Comparison of ENCODE assay signal across 26 mouse cellular contexts in the genomic region with DNA sequence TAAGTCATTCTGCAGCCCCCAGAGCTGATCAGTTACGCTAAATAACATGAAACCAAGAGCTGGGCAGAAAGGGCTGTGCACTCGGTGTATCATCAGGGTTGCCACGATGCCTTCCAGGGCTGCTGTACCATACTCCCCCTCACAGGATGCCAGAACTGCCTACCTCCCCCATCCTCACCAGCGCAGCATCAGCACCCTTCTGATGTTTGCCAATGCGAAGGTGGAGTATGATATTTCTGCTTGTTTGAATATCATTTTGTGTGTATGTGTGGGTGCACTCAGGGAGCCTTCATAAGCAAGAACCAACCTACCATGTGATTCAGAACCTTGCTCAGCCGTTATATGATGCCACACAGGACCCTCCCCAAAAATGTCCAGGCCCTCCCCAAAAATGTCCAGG.
A peak's percentile ranks its signal among the peaks of the same experiment; 100 is the strongest.
DNase-seq lines count a peak whose midpoint lies in the region; ATAC-seq lines count a peak whose summit lies in the region.
"Had no signal": no experiment of that assay in that cellular context is flagged by ENCODE, and none has a peak within 500 bp of the region (broad histone marks: within the 10 kb centered on the region; RNA-seq: fewer than 3 reads in every experiment).

No protein-coding gene starts in this region.

- 83% methylated on average over 6 of the region's 6 CpGs for WGBS in hindbrain, embryonic 14.5 days

- peaks cover 9% of the 10 kb centered on the region for H3K4me1 ChIP-seq in hindbrain, embryonic 14.5 days (replicated peaks; ENCODE audit: control insufficient read depth, insufficient read depth, low read length)
- H3K4me1 ChIP-seq: heart, embryonic 12.5 days; liver, embryonic 12.5 days; neural tube, embryonic 12.5 days had no signal

- ATAC-seq in hindbrain, embryonic 14.5 days (ENCODE audit: low FRiP score): no peak
- ATAC-seq: forebrain, embryonic 16.5 days; inflammation-experienced regulatory T-cells, adult 6 months; liver, embryonic 12.5 days; liver, postnatal 0 days; midbrain, embryonic 16.5 days had no signal

- DNase-seq in layer of hippocampus, adult 18-20 months (ENCODE audit: low spot score in 2 of 2): peak; percentile 51 to 63
- no peak for DNase-seq in layer of hippocampus, postnatal 14 days (ENCODE audit: low spot score in 2 of 2)
- peak; percentile 59 for DNase-seq in right cerebral cortex, adult 18-20 months
- no peak for DNase-seq in right cerebral cortex, postnatal 4 days
- DNase-seq in layer of hippocampus, postnatal 36 days: peak; percentile 24 to 26
- no peak for DNase-seq in hindbrain, embryonic 14.5 days (ENCODE audit: low spot score)
- DNase-seq: adrenal gland, postnatal 25 days; B cell, adult 2 months; cerebellum, adult 18-20 months; cerebellum, postnatal 14 days; heart, adult 2 months; kidney, adult 11 months; kidney, postnatal 14 days; left cerebral cortex, postnatal 4 days; liver, postnatal 0 days; lung, postnatal 36 days had no signal

- H3K27me3 ChIP-seq in hindbrain, embryonic 14.5 days (ENCODE audit: control insufficient read depth, insufficient read depth, low read length): no peaks in the 10 kb centered on the region
- H3K27me3 ChIP-seq: hindbrain, embryonic 15.5 days; neural tube, embryonic 12.5 days had no signal

- H3K9me3 ChIP-seq in hindbrain, embryonic 14.5 days (ENCODE audit: control insufficient read depth, low read length): no peaks in the 10 kb centered on the region
- H3K9me3 ChIP-seq: heart, embryonic 12.5 days; hindbrain, embryonic 15.5 days; liver, embryonic 12.5 days; neural tube, embryonic 12.5 days had no signal

- H3K4me2 ChIP-seq in hindbrain, embryonic 14.5 days (replicated peaks): no peak overlapping the region
- H3K4me2 ChIP-seq: heart, embryonic 12.5 days; hindbrain, embryonic 15.5 days; liver, embryonic 12.5 days; midbrain, embryonic 11.5 days; neural tube, embryonic 12.5 days had no signal

- no peaks in the 10 kb centered on the region for H3K36me3 ChIP-seq in hindbrain, embryonic 14.5 days (replicated peaks; ENCODE audit: control insufficient read depth, insufficient read depth)
- H3K36me3 ChIP-seq: heart, embryonic 12.5 days; hindbrain, embryonic 15.5 days; liver, embryonic 12.5 days; neural tube, embryonic 12.5 days had no signal

- no peak overlapping the region for H3K9ac ChIP-seq in hindbrain, embryonic 14.5 days
- H3K9ac ChIP-seq: heart, embryonic 12.5 days; hindbrain, embryonic 15.5 days; liver, embryonic 12.5 days; liver, postnatal 0 days; neural tube, embryonic 12.5 days had no signal

- no peak overlapping the region for H3K4me3 ChIP-seq in hindbrain, embryonic 14.5 days (replicated peaks; ENCODE audit: low read length)
- H3K4me3 ChIP-seq: erythroblast, embryonic 14.5 days; heart, adult 2 months; heart, embryonic 12.5 days; hindbrain, embryonic 15.5 days; left cerebral cortex, adult 2 months; liver, embryonic 12.5 days; neural tube, embryonic 12.5 days had no signal

- H3K27ac ChIP-seq in hindbrain, embryonic 14.5 days: no peak overlapping the region
- H3K27ac ChIP-seq: heart, adult 2 months; hindbrain, embryonic 15.5 days; left cerebral cortex, adult 2 months; liver, embryonic 12.5 days; neural tube, embryonic 12.5 days had no signal

Comparison
In these comparisons a context has a peak if more than half of its experiments do, and no peak if none do; other contexts are left out.
1. DNase-seq: peak in layer of hippocampus, adult 18-20 months (2 of 2), right cerebral cortex, adult 18-20 months (single experiment) and layer of hippocampus, postnatal 36 days (2 of 2); none in layer of hippocampus, postnatal 14 days (0 of 2), right cerebral cortex, postnatal 4 days (single experiment) and hindbrain, embryonic 14.5 days (single experiment).